Mouse (Mus musculus) cortical plate, adult 2 months (tissue): ENCODE measurements around the gene Pacsin2. TPM values are rescaled to one million over a fixed set of nuclear protein-coding genes. Genes with fewer than 3 reads are reported as not detected.
"Not testable (repeated sequence)": the region's sequence is repeated elsewhere in the genome, so short reads cannot be mapped to it uniquely, and the experiment has no call there.

Experiments
- H3K27ac ChIP-seq: fragments of 200-500 bp; 2 replicates; pipeline ENCODE4 v1.5.1; 2012; ENCODE audit warnings: low read length, control low read depth, inconsistent platforms; ENCODE audit not compliant: insufficient read depth
- H3K4me1 ChIP-seq: fragments of 200-500 bp; 2 replicates; pipeline ENCODE4 v1.6.1; 2011; ENCODE audit warnings: low read length; ENCODE audit not compliant: control insufficient read depth, insufficient read depth
- H3K4me3 ChIP-seq: fragments of 200-500 bp; 2 replicates; pipeline ENCODE4 v1.5.1; 2011; ENCODE audit warnings: mild to moderate bottlenecking, low read length, control low read depth; ENCODE audit not compliant: insufficient read depth
- CTCF ChIP-seq: fragments of 200-500 bp; IDR thresholded peaks from 2 replicates; pipeline ENCODE4 v1.5.1; 2011; ENCODE audit warnings: mild to moderate bottlenecking, control low read depth, low read length; ENCODE audit not compliant: insufficient read depth; ENCODE audit errors: extremely low read depth
- POLR2A ChIP-seq: fragments of 200-500 bp; IDR thresholded peaks from 2 replicates; pipeline ENCODE4 v1.6.1; 2011; ENCODE audit warnings: mild to moderate bottlenecking, low read length, control low read depth; ENCODE audit not compliant: insufficient read depth; ENCODE audit errors: extremely low read depth
- polyA plus RNA-seq: library from polyadenylated mRNA; depleted of rRNA; stranded (reverse); fragments of >200 nt; gene quantifications from 2 replicates; pipeline ENCODE4 v1.2.3, GENCODE M21; 2012

The Pacsin2 gene
- polyA plus RNA-seq, 1 experiment: 84.4 TPM

DNA sequence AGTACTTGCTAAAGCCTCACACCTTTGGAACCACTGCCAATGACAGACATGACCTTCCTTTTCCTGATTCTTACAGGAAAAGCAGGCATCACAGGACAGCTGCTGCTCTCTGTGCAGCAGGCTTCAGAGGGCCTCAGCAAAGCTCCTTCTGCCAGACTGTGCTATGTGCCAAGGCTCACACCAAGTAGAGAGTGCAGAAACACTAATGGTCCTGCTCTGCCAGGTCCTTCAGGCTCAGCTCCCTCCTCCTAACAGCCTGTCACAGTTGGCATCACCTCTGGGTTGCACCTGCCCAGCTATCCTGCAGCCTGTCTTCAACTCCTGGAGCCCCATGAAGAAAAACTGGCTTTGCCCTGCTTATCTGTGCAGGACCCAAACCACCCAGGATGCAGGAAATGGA lies 45.7 kb downstream of the Pacsin2 start:
- no peak overlapping the region for H3K27ac ChIP-seq
- TF ChIP-seq CTCF (no peak), POLR2A (no peak)
- H3K4me3 ChIP-seq: no peak overlapping the region
- H3K4me1 ChIP-seq: peaks cover 16% of the 10 kb centered on the region

DNA sequence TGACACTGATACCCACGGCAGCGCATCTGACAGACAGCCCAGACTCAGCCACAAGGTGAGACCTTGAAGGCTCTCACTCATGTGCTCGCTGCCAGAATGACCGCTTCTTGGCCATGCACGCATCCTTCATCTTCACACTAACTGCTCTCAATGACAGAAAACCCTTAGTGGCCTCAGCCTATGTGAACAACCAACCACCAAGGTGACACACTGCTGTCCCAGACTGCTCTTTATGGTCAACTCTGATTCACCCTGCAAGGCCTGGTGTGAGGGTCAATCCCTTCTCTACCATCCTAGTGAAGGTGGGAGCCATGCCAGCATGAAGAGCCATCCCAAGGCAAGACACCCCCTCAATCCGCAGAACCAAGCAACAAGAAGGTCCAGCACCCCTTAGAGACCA lies 46.5 kb downstream of the Pacsin2 start:
- Histone ChIP-seq H3K4me1 (peaks cover 16% of the 10 kb centered on the region), H3K27ac (peak overlapping the region; percentile 63), H3K4me3 (no peak overlapping the region)
- TF ChIP-seq CTCF: no peak
- TF ChIP-seq POLR2A: no peak

GRCm38 (mm10) chr15:83417407-83417806 lies 47.0 kb downstream of the Pacsin2 start:
- H3K4me3 ChIP-seq: no peak overlapping the region
- H3K4me1 ChIP-seq: peaks cover 16% of the 10 kb centered on the region
- no peak for TF ChIP-seq CTCF
- TF ChIP-seq POLR2A: no peak; the same call in 1 of the 2 replicates
- peak overlapping the region; percentile 45 for H3K27ac ChIP-seq

DNA sequence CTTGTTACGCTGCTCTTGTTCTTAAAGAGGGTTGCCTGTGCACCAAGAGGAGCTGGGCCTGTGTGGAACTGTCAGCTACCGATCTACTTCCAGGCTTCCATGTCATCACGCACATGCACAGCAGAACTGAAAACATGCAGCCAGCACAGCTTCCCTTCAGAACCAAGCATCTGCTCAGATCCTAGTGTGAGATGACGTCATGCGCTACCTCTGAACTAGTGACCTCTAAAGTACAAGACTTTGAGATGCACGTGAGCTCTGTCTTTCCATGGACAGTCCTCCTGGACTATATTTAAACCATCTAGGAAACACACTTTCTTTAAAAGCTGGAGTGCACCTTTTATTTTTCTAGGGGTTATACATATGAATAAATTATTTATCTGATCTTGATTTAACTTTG lies 49.0 kb downstream of the Pacsin2 start:
- Histone ChIP-seq H3K4me1 (peaks cover 16% of the 10 kb centered on the region), H3K27ac (no peak overlapping the region), H3K4me3 (no peak overlapping the region)
- TF ChIP-seq CTCF: no peak
- no peak for TF ChIP-seq POLR2A

- TF ChIP-seq POLR2A (no peak), CTCF (no peak)
- Histone ChIP-seq H3K27ac (no peak overlapping the region), H3K4me1 (peaks cover 11% of the 10 kb centered on the region), H3K4me3 (no peak overlapping the region)
Measured at GRCm38 (mm10) chr15:83411616-83412015, 52.8 kb downstream of the Pacsin2 start.

- no peak overlapping the region for H3K27ac ChIP-seq
- no peak overlapping the region for H3K4me3 ChIP-seq
- TF ChIP-seq POLR2A: no peak
- TF ChIP-seq CTCF: no peak
- peaks cover 11% of the 10 kb centered on the region for H3K4me1 ChIP-seq
Measured at GRCm38 (mm10) chr15:83410735-83411134, 53.7 kb downstream of the Pacsin2 start.

DNA sequence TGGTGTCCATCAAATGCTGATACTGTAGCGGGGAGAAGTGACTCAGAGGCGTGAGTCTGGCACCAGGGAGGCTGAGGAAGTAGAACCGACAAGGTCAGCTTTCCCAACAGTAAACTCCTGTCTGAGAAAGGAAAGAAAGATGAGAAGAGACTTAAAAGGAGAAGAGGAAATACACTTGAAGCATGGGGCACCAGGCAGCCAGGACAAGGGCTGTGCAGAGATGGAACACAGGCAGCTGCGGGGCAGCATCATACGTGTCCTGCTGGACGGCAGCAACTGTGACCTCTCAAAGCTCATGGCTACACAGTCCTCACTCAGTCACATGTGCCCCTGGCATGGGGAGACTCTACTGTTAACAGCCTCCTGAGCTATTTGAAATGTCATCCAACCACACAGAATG lies 54.1 kb downstream of the Pacsin2 start:
- TF ChIP-seq POLR2A (no peak), CTCF (no peak)
- no peak overlapping the region for H3K27ac ChIP-seq
- H3K4me1 ChIP-seq: peaks cover 11% of the 10 kb centered on the region
- H3K4me3 ChIP-seq: no peak overlapping the region

DNA sequence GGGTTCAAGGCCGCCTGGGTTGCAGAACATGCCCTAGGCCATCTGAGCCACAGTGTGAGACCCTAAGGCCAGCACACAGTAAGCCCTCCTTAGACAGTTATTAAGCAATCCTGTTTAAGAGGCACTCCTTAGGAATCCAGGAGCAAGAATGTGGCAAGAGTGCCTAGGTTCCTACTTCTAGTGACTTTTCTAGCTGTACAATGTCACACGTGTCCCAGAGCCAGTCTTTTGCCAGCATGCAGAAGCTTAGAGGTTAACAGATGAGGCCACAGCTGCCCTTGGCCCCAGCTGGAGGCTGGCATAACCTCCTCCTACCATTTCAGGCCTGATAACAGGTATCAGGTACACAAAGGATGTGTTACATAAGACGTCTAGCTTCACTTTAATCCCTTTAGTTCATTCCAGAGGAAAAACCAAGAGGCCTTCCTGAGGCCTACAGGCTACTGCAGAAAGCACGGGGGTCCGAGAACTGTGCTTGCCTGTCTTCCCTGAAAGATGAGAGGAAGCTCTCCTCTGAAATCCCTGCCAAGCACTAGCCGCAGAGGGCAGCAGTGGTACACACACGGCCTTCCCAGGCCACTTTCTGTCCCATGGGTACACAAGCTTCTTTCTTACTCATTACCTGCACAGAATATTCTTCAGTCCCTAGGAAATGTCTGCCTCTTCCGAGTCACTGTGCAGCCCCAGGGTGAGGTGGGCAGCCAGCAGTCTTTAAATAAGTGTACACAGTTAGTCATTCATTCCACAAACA lies 55.5 kb downstream of the Pacsin2 start:
- peaks cover 11% of the 10 kb centered on the region for H3K4me1 ChIP-seq
- no peak overlapping the region for H3K27ac ChIP-seq
- no peak overlapping the region for H3K4me3 ChIP-seq
- 0 out of 2 replicates have a peak, but pooled peaks have one; percentile 41 for TF ChIP-seq CTCF
- no peak for TF ChIP-seq POLR2A

GRCm38 (mm10) chr15:83408216-83408615 lies 56.2 kb downstream of the Pacsin2 start:
- Histone ChIP-seq H3K27ac (no peak overlapping the region), H3K4me3 (no peak overlapping the region), H3K4me1 (peaks cover 11% of the 10 kb centered on the region)
- TF ChIP-seq CTCF: no peak

- Histone ChIP-seq H3K4me3 (no peak overlapping the region), H3K4me1 (peaks cover 11% of the 10 kb centered on the region), H3K27ac (no peak overlapping the region)
- no peak for TF ChIP-seq POLR2A
- no peak for TF ChIP-seq CTCF
Measured at GRCm38 (mm10) chr15:83407502-83407901, 56.9 kb downstream of the Pacsin2 start.

GRCm38 (mm10) chr15:83405866-83406265 lies 58.5 kb downstream of the Pacsin2 start:
- H3K4me1 ChIP-seq: peaks cover 11% of the 10 kb centered on the region
- not testable (repeated sequence) for H3K27ac ChIP-seq, H3K4me3 ChIP-seq
